In the genomic region with DNA sequence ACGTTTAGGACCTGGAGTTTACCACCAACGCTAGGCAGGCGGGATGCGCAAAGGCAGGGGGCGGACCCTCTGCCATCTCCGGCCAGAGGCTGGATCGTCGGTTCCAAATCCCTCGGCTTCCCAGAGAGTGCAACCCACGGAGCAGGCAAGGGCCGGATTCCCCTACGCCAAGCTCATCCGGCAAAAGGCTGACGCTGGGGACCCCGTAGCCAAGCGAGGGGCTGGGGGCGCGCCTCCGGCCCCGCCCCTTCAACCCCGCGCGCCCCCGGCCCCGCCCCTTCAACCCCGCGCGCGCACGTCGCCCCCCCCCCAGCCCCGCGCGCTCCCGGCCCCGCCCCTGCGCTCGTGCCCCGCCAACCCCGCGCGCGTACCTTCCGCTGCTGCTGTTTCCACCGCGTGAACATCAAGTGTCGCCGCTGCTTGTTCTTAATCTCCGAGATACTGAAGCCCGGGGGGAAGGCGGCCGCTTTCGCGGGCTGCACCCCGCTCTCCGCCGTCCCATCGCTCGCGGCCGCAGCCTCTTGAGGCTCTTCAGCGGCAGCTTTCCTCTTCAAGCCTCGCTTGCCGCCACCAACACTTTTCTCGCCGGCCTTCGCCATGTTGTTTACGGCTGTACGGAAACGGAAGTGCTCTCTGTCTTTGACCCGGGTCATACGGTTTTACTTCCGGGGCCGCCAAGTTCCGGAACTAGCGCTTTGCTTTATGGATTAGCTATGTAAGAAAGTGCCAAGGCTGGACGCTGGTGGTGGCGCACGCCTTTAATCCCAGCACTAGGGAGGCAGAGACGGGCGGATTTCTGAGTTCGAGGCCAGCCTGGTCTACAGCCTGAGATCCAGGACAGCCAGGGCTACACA, we compare ENCODE assay signal across 8 mouse cellular contexts. TPM values are rescaled to one million over a fixed set of nuclear protein-coding genes. Genes with fewer than 3 reads are reported as not detected.
DNase-seq lines count a peak whose midpoint lies in the region; ATAC-seq lines count a peak whose summit lies in the region.

A gene (minus strand): TSS at position 632 of the 854 bp plus-strand sequence.

- H3K4me2 ChIP-seq in heart, embryonic 14.5 days (ENCODE audit: low read length): peak within 1 kb of the TSS; percentile 72
- peak within 1 kb of the TSS; percentile 91 for H3K4me2 ChIP-seq in liver, embryonic 13.5 days
- H3K4me2 ChIP-seq in stomach, embryonic 16.5 days (ENCODE audit: low read depth, low read length): peak within 1 kb of the TSS; percentile 75

- H3K4me1 ChIP-seq in heart, embryonic 14.5 days (ENCODE audit: control insufficient read depth in 2 of 2, insufficient read depth in 2 of 2, low read length in 2 of 2): peaks cover 0 to 10% of the 10 kb centered on the region in 2 experiments; a peak in 1 of 4 replicates
- H3K4me1 ChIP-seq in liver, embryonic 13.5 days (replicated peaks): peaks cover 14% of the 10 kb centered on the region
- H3K4me1 ChIP-seq in stomach, embryonic 16.5 days (ENCODE audit: control insufficient read depth, insufficient read depth, low read length): peaks cover 3% of the 10 kb centered on the region; the same call in 1 of the 2 replicates

- peak; percentile 82 for DNase-seq in c-Kit-negative CD71-positive TER-119-positive erythroid progenitor cells, embryonic 14.5 days (ENCODE audit: low read depth, low spot score)
- DNase-seq in fibroblast of lung, adult 2 months (ENCODE audit: low read depth): peak; percentile 73
- DNase-seq in kidney, postnatal 14 days: peak; percentile 93
- DNase-seq in liver, embryonic 13.5 days: peak; percentile 83
- peak; percentile 88 for DNase-seq in neural tube, embryonic 10.5 days (ENCODE audit: extremely low spot score, low spot score)

- H3K27ac ChIP-seq in heart, embryonic 14.5 days (replicated peaks in 1 of 2; ENCODE audit: control insufficient read depth in 1 of 2, insufficient read depth in 1 of 2, low read depth in 2 of 2, low read length in 2 of 2): peak within 1 kb of the TSS; percentile 93 to 99
- peak within 1 kb of the TSS; percentile 96 for H3K27ac ChIP-seq in liver, embryonic 13.5 days
- peak within 1 kb of the TSS; percentile 99 for H3K27ac ChIP-seq in stomach, embryonic 16.5 days (ENCODE audit: low read length)

- H3K4me3 ChIP-seq in heart, embryonic 14.5 days (ENCODE audit: control insufficient read depth in 1 of 2, insufficient read depth in 1 of 2, low read depth in 1 of 2, low read length in 2 of 2): peak within 1 kb of the TSS; percentile 88 to 91
- peak within 1 kb of the TSS; percentile 93 for H3K4me3 ChIP-seq in liver, embryonic 13.5 days (replicated peaks)
- peak within 1 kb of the TSS; percentile 85 for H3K4me3 ChIP-seq in stomach, embryonic 16.5 days (replicated peaks; ENCODE audit: low read length)

- ATAC-seq in CD4-positive, CD25-positive, alpha-beta regulatory T cell, adult 4 months: peak; percentile 96
- ATAC-seq in heart, embryonic 14.5 days (ENCODE audit: insufficient number of reproducible peaks, insufficient read depth, low FRiP score, low read depth): peak; percentile 91
- peak; percentile 96 for ATAC-seq in liver, embryonic 13.5 days (ENCODE audit: low read depth)
- ATAC-seq in stomach, embryonic 16.5 days (ENCODE audit: insufficient read depth, low FRiP score): peak; percentile 95

- H3K9ac ChIP-seq in heart, embryonic 14.5 days (ENCODE audit: low read length): peak within 1 kb of the TSS; percentile 85
- peak within 1 kb of the TSS; percentile 85 for H3K9ac ChIP-seq in liver, embryonic 13.5 days
- H3K9ac ChIP-seq in stomach, embryonic 16.5 days (ENCODE audit: low read length): peak within 1 kb of the TSS; percentile 94

- H3K27me3 ChIP-seq in heart, embryonic 14.5 days (ENCODE audit: control insufficient read depth, insufficient read depth, low read length): no peaks in the 10 kb centered on the region
- H3K27me3 ChIP-seq in liver, embryonic 13.5 days: no peaks in the 10 kb centered on the region
- no peaks in the 10 kb centered on the region for H3K27me3 ChIP-seq in stomach, embryonic 16.5 days (ENCODE audit: control insufficient read depth, insufficient read depth, low read length)

- peaks cover 23% of the 10 kb centered on the region for H3K36me3 ChIP-seq in heart, embryonic 14.5 days (ENCODE audit: control insufficient read depth, insufficient read depth, low read length)
- H3K36me3 ChIP-seq in liver, embryonic 13.5 days: peaks cover 21% of the 10 kb centered on the region
- 0 out of 2 replicates have a peak, but pooled peaks cover 11% of the 10 kb centered on the region for H3K36me3 ChIP-seq in stomach, embryonic 16.5 days (ENCODE audit: control insufficient read depth, insufficient read depth, low read length)

- WGBS in heart, embryonic 14.5 days: under 1% methylated on average over 76 of the region's 82 CpGs
- under 1% methylated on average over 80 of the region's 82 CpGs for WGBS in liver, embryonic 13.5 days (ENCODE audit: insufficient replicate concordance)
- WGBS in stomach, embryonic 16.5 days: under 1% methylated on average over 77 of the region's 82 CpGs

- no peaks in the 10 kb centered on the region for H3K9me3 ChIP-seq in heart, embryonic 14.5 days (ENCODE audit: control insufficient read depth, low read length)
- H3K9me3 ChIP-seq in liver, embryonic 13.5 days (replicated peaks): no peaks in the 10 kb centered on the region
- no peaks in the 10 kb centered on the region for H3K9me3 ChIP-seq in stomach, embryonic 16.5 days (replicated peaks; ENCODE audit: control insufficient read depth, low read length)

RNA-seq across cellular contexts. Expression of the gene that starts here (rescaled TPM):
- polyA plus RNA-seq in CD4-positive, CD25-positive, alpha-beta regulatory T cell, adult 4 months (2017; shearing (Covaris generic)): 10 to 100 TPM; 37.8 to 49.8 TPM
- 35.0 and 38.7 TPM in 2 replicates for polyA plus RNA-seq in heart, embryonic 14.5 days (2014; fragmentation: Nextera tagmentation; extraction: Ambion mirVana)
- polyA plus RNA-seq in liver, embryonic 13.5 days (2015; fragmentation: Nextera tagmentation; extraction: Ambion mirVana): 41.5 and 52.6 TPM in 2 replicates
- polyA plus RNA-seq in stomach, embryonic 16.5 days (2015; fragmentation: Nextera tagmentation; extraction: Ambion mirVana): 42.3 and 45.0 TPM in 2 replicates

Comparison
In these comparisons a context has a peak if more than half of its experiments do, and no peak if none do; other contexts are left out.
1. Peak in every context shown above with its lines: DNase-seq, ATAC-seq, H3K4me3 ChIP-seq and H3K27ac ChIP-seq.